Mouse (Mus musculus): ENCODE results near the gene Wwp2. TPM values are rescaled to one million over a fixed set of nuclear protein-coding genes. Genes with fewer than 3 reads are reported as not detected.

Wwp2 gene
- polyA plus RNA-seq, 1 experiment = 109 TPM

DNA sequence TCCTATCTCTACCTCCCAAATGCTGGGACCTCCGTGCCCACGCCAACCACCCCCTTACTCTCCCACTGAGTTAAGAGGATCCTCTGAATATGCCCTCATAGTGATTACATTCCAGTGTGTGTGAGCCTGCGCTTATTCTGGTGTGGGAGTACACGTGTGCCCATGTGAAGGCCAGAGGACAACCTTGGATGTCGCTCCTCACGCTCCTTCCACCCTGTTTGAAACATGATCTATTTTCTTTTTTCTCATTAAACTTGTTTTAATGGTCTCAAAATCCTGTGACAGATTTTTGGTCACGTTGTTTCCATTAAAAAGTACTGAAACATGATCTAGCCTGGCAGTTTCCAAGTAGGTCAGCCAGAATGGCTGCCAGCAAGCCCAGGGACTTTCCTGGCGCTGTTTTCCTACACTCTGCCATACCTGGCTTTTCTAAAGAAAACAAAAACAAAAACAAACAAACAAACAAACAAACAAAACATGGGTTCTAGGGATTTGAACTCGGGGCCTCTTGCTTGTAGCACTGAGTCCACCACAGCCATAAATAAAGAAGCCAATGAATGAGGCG, 40.0 kb upstream of the Wwp2 start:
- H3K4me1 ChIP-seq (ENCODE audit: control insufficient read depth, insufficient read depth, low read length) = peaks cover 2% of the 10 kb centered on the region; the same call in 1 of the 2 replicates
- H3K36me3 ChIP-seq (ENCODE audit: control insufficient read depth, insufficient read depth, low read length) = no peaks in the 10 kb centered on the region
- H3K27me3 ChIP-seq (ENCODE audit: control insufficient read depth, insufficient read depth, low read length) = no peaks in the 10 kb centered on the region
- no peak overlapping the region for H3K4me3 ChIP-seq (ENCODE audit: control insufficient read depth, low read depth, low read length)
- no peak overlapping the region for H3K27ac ChIP-seq (ENCODE audit: control insufficient read depth, insufficient read depth, low read depth, low read length)
- TF ChIP-seq CTCF (IDR thresholded peaks at IDR 0.05; ENCODE audit: control insufficient read depth, insufficient read depth, insufficient replicate concordance, low read depth, low read length) = no peak
- TF ChIP-seq POLR2A (IDR thresholded peaks at IDR 0.05; ENCODE audit: control insufficient read depth, low read depth, low read length) = no peak

DNA sequence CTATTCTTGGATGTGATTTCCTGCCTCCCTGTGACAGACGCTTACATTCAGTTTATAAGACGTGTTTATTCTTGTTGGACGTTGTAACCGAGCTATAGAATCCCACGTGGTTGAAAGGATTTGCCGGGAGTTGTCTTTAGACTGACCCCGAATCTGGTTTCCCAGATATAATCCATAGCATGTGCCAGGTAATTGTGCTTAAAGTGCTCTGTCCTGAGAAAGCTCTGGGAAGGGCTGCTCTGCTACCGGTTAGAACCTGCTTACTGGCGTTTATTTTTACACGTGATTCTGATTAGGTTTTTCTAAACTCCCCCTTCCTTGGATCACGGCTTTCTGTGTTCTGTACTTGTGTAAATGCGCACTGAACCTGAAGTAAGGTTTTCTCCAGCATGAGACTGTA, 38.5 kb upstream of the Wwp2 start:
- Histone ChIP-seq H3K27ac (ENCODE audit: control insufficient read depth, insufficient read depth, low read depth, low read length) (no peak overlapping the region), H3K36me3 (ENCODE audit: control insufficient read depth, insufficient read depth, low read length) (no peaks in the 10 kb centered on the region), H3K27me3 (ENCODE audit: control insufficient read depth, insufficient read depth, low read length) (no peaks in the 10 kb centered on the region), H3K4me3 (ENCODE audit: control insufficient read depth, low read depth, low read length) (no peak overlapping the region), H3K4me1 (ENCODE audit: control insufficient read depth, insufficient read depth, low read length) (peaks cover 2% of the 10 kb centered on the region; the same call in 1 of the 2 replicates)
- TF ChIP-seq CTCF (IDR thresholded peaks at IDR 0.05; ENCODE audit: control insufficient read depth, insufficient read depth, insufficient replicate concordance, low read depth, low read length) (no peak), POLR2A (IDR thresholded peaks at IDR 0.05; ENCODE audit: control insufficient read depth, low read depth, low read length) (no peak)

DNA sequence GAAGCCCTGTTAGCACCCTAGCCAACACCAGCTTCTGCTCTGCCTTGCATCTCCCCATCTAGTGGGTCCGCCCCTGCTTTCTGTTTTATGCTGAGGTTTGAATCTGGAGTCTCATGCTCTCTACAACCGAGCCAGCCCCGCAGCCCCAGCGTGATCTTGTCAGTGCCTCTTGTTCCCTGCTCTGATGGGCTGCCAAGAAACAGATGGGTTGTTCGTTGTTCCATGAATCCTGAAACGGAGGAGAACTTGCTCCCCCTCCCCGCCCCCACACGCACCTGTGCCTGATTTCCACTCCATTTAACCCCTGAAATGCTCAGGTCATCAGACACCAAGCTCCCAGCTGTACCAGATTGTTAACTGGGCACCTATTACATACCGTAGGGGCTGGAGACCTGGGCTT, 36.7 kb upstream of the Wwp2 start:
- no peak overlapping the region for H3K27ac ChIP-seq (ENCODE audit: control insufficient read depth, insufficient read depth, low read depth, low read length)
- H3K4me3 ChIP-seq (ENCODE audit: control insufficient read depth, low read depth, low read length) = no peak overlapping the region
- H3K36me3 ChIP-seq (ENCODE audit: control insufficient read depth, insufficient read depth, low read length) = no peaks in the 10 kb centered on the region
- no peaks in the 10 kb centered on the region for H3K27me3 ChIP-seq (ENCODE audit: control insufficient read depth, insufficient read depth, low read length)
- TF ChIP-seq CTCF (IDR thresholded peaks at IDR 0.05; ENCODE audit: control insufficient read depth, insufficient read depth, insufficient replicate concordance, low read depth, low read length) = no peak
- TF ChIP-seq POLR2A (IDR thresholded peaks at IDR 0.05; ENCODE audit: control insufficient read depth, low read depth, low read length) = no peak
- peaks cover 13% of the 10 kb centered on the region for H3K4me1 ChIP-seq (ENCODE audit: control insufficient read depth, insufficient read depth, low read length)

DNA sequence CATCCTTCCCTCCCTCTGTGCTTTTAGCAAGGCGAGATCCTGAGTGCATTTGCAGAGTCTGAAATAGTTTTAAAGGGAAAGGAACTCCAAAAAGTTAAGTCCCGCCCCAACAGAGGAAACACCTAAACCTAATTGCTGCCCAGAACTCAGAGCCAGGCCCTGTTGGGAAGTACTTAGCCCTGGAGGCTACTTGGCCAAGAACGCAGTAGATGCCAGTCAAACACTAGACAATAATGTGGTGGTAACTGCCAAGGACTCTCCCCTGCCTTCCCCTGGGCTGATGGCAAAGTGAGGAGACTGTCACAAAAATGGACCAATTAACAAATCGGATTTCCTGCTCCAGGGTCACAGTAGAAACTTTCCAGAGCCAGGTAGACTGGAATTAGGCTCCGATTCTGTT, 34.3 kb upstream of the Wwp2 start:
- Histone ChIP-seq H3K36me3 (ENCODE audit: control insufficient read depth, insufficient read depth, low read length) (no peaks in the 10 kb centered on the region), H3K27me3 (ENCODE audit: control insufficient read depth, insufficient read depth, low read length) (no peaks in the 10 kb centered on the region), H3K27ac (ENCODE audit: control insufficient read depth, insufficient read depth, low read depth, low read length) (no peak overlapping the region), H3K4me3 (ENCODE audit: control insufficient read depth, low read depth, low read length) (no peak overlapping the region), H3K4me1 (ENCODE audit: control insufficient read depth, insufficient read depth, low read length) (peaks cover 13% of the 10 kb centered on the region)
- no peak for TF ChIP-seq CTCF (IDR thresholded peaks at IDR 0.05; ENCODE audit: control insufficient read depth, insufficient read depth, insufficient replicate concordance, low read depth, low read length)
- no peak for TF ChIP-seq POLR2A (IDR thresholded peaks at IDR 0.05; ENCODE audit: control insufficient read depth, low read depth, low read length)

DNA sequence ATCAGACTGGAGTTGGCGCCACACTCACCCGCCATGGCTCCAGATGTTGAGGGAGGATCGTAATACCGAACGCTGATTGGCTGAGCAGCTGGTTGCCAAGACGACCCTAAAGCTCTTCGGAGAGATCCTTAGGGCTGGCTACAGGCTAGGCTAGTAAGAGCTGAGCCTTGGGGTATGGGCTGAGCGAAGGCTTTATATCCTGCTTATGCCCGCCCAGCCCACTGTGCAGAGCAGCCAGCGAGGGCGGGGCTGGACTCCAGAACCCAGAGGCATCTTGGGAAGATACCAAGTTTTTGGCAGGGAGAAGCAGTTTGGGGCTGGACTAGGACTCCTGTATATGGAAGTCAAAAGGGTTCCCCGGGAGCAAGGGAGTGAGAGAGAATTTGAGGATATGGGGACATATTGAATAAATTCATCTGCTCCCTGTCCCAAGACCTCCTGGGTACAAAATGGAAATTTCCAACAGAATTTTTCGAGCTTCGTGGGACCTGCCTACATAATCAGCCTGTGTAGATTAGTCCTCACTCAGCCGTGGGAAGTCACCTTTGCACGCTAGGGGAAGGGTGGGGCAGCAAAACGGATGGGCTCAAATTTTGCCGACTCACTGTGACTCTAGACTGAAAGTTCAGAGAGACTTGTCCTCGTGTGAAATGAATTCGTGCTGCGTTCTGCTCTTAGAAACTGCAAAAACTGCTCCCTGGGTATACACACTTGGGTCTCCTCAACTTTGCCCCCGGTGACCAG, 33.0 kb upstream of the Wwp2 start, which contains the start of gene Nqo1:
Gene Nqo1 (minus strand): TSS at position 169 of the 744 bp plus-strand sequence.
- peak within 1 kb of the TSS; percentile 66 for H3K4me3 ChIP-seq (ENCODE audit: control insufficient read depth, low read depth, low read length)
- H3K27ac ChIP-seq (ENCODE audit: control insufficient read depth, insufficient read depth, low read depth, low read length) = peak within 1 kb of the TSS; percentile 7; the same call in 1 of the 2 replicates
- no peaks in the 10 kb centered on the region for H3K36me3 ChIP-seq (ENCODE audit: control insufficient read depth, insufficient read depth, low read length)
- H3K4me1 ChIP-seq (ENCODE audit: control insufficient read depth, insufficient read depth, low read length) = peaks cover 11% of the 10 kb centered on the region
- no peaks in the 10 kb centered on the region for H3K27me3 ChIP-seq (ENCODE audit: control insufficient read depth, insufficient read depth, low read length)
- TF ChIP-seq CTCF (IDR thresholded peaks at IDR 0.05; ENCODE audit: control insufficient read depth, insufficient read depth, insufficient replicate concordance, low read depth, low read length) = no peak
- TF ChIP-seq POLR2A (IDR thresholded peaks at IDR 0.05; ENCODE audit: control insufficient read depth, low read depth, low read length) = peak; percentile 42; the same call in 1 of the 2 replicates

DNA sequence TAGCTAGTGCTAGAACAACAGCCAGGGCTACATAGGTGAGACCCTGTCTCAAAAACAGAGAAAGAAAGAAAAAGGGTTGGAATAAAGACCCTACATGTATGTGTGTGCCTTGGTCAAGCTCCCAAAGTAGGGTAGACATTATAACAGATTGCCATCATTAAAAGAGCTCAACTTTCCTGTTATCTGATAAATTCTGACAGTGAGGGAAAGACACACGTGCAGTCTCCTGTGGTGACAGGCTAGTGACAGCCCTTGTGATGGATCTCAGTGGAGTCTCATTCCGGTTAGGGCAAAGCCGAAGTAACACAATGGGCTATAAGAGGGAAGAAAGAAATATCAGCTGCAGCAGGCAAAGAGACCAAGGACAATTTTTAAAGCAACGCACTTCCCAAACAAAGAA, 32.1 kb upstream of the Wwp2 start:
- Histone ChIP-seq H3K27me3 (ENCODE audit: control insufficient read depth, insufficient read depth, low read length) (no peaks in the 10 kb centered on the region), H3K36me3 (ENCODE audit: control insufficient read depth, insufficient read depth, low read length) (no peaks in the 10 kb centered on the region; the same call in 1 of the 2 replicates), H3K27ac (ENCODE audit: control insufficient read depth, insufficient read depth, low read depth, low read length) (no peak overlapping the region), H3K4me1 (ENCODE audit: control insufficient read depth, insufficient read depth, low read length) (peaks cover 11% of the 10 kb centered on the region), H3K4me3 (ENCODE audit: control insufficient read depth, low read depth, low read length) (no peak overlapping the region)
- TF ChIP-seq CTCF (IDR thresholded peaks at IDR 0.05; ENCODE audit: control insufficient read depth, insufficient read depth, insufficient replicate concordance, low read depth, low read length) = no peak
- TF ChIP-seq POLR2A (IDR thresholded peaks at IDR 0.05; ENCODE audit: control insufficient read depth, low read depth, low read length) = no peak

DNA sequence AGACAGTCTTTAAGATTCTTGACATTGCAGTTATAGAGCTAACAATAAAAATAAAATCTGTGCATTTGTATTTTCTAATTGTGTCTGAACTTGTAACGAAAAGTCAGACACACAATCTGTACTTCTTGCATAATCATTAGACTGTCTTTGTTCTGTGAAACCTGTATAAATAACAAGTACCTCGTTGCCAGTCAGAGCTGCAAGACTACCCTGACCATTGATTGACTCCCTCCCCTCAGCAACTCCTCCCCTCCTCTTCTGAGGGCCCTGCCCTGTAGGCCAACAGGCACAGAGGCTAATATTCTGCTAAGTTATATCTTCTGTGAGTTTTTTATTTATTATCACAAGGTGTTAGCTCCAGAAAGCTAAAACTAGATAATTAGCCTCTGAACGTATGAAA, 30.2 kb upstream of the Wwp2 start:
- H3K4me1 ChIP-seq (ENCODE audit: control insufficient read depth, insufficient read depth, low read length) = peaks cover 11% of the 10 kb centered on the region
- TF ChIP-seq POLR2A (IDR thresholded peaks at IDR 0.05; ENCODE audit: control insufficient read depth, low read depth, low read length) = no peak
- no peak for TF ChIP-seq CTCF (IDR thresholded peaks at IDR 0.05; ENCODE audit: control insufficient read depth, insufficient read depth, insufficient replicate concordance, low read depth, low read length)
- H3K27me3 ChIP-seq (ENCODE audit: control insufficient read depth, insufficient read depth, low read length) = no peaks in the 10 kb centered on the region
- no peak overlapping the region for H3K4me3 ChIP-seq (ENCODE audit: control insufficient read depth, low read depth, low read length)
- H3K36me3 ChIP-seq (ENCODE audit: control insufficient read depth, insufficient read depth, low read length) = no peaks in the 10 kb centered on the region; the same call in 1 of the 2 replicates
- no peak overlapping the region for H3K27ac ChIP-seq (ENCODE audit: control insufficient read depth, insufficient read depth, low read depth, low read length)
